Mouse (Mus musculus): ENCODE data around the gene Car5b.

DNA sequence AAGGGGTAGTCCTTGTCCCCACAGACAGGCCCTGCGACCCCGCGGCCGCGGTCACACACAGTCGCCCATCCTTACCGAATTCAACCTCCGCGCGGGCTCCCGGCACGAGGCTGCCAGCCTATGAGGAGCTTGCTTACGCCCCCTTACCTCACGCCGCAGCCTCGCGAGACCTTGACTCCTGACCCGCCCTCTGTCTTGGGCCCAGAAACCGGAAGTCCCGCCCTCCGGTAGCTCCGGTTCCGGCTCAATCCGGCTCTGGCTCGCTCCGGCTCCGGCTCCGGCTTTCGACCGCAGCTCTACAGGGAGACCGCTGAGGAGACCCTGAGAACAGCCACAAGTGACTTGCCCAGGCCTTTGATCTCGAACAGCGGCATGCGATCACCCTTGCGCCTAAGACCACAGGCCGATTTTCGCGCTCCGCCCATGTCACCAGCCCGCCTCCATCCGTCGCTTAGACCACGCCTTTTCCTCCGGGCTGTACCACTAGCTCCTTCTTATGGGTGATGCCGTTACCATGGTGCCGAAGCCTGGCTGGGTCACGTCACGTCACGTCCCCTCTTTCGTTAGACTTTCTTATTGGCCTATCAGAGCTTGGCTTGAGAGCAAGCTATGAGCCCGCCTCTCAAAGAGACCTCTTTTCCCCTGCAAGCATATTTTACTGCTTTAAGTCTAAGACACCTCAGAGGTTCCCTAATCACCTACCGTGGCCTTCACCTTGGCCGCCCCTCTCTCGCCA, 48.4 kb upstream of the Car5b start, which contains the start of gene Siah1b:
- TF ChIP-seq POLR2A (IDR thresholded peaks at IDR 0.05; ENCODE audit: low read depth, low read length) (no peak), CTCF (IDR thresholded peaks at IDR 0.05; ENCODE audit: extremely low read depth, insufficient read depth, insufficient read length, insufficient replicate concordance) (no peak)
